Mouse (Mus musculus) fibroblast of lung, adult 2 months (primary cell): ENCODE measurements around the gene Traf1.

Source experiments
- DNase-seq: peaks from one replicate; pipeline ENCODE4 v3.0.0-alpha.2; 2011; ENCODE audit warnings: low read depth

The Traf1 gene

DNA sequence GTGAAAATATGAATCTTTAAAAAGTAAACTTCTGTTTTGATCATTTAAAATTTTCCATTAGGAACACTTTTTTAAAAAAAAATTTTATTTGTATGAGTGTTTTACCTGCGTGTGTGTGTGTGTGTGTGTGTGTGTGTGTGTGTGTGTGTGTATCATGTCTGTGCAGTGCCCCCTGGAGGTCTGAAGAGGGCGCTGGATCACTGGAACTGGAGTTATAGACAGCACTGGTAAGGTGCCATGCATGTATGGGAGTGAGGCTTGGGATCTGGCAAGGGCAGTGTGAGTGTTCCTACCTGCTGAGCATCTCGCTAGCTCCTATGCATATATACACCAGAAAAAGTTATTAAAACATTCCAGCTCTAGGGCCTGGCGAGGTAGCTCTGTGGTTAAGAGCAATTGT is 59.8 kb downstream of the Traf1 start:
- no peak for DNase-seq

DNA sequence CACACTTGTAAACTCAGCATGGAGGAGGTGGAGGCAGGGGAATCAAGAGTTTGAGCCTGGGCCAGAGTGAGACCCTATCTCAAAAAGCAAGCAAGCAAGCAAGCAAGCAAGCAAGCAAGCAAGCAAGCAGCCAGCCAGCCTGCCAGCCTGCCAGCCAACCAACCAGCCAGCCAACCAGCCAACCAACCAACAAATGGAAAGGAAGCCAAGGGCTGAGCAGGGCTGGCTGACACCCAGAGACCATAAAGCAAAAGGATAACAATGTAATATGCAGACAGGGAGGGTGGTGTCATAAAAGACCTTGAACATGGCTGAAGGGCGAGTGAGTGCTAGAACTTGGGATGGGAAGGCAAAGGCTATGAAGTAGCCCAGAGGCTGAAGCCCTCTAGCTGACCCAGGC is 61.2 kb downstream of the Traf1 start:
- DNase-seq = no peak

DNA sequence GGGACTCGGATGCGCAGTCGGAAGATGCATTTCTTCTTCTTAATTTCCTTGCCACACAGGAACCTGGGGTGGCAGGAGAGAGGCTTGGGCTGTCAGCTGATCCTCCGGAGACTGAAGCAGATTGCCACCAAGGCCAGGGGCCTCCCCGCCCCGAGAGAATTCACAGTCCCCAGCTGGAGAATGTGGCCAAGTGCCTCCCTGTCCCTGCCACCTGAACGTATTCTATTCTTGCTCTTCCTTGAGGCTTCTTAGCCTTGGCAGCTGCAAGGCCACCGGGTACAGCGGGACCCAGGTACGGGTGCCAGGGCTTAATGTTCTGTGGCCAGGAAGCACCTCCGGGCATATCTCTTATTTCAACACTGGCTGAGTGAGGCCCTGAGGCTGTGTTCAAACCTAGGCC is 61.9 kb downstream of the Traf1 start:
- no peak for DNase-seq

DNA sequence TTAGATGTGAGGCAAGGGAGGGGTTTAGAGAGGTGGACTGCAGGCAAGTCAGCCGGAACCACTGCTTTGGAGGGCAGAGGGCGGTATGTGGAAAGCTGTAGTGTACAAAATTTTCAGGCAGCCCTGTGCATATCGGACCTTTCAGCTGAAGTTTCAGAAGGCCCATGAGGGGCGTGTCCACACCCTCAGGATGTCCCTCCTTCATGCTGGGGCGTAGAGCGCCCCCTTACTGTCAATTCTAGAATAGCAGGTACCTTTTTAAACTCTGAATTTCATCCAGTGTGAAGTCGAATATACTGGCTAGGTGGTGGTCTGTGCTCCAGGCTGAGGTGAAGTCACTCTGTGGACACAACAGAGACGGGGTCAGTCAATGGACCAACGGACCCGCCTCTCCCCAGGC is 63.8 kb downstream of the Traf1 start:
- no peak for DNase-seq

DNA sequence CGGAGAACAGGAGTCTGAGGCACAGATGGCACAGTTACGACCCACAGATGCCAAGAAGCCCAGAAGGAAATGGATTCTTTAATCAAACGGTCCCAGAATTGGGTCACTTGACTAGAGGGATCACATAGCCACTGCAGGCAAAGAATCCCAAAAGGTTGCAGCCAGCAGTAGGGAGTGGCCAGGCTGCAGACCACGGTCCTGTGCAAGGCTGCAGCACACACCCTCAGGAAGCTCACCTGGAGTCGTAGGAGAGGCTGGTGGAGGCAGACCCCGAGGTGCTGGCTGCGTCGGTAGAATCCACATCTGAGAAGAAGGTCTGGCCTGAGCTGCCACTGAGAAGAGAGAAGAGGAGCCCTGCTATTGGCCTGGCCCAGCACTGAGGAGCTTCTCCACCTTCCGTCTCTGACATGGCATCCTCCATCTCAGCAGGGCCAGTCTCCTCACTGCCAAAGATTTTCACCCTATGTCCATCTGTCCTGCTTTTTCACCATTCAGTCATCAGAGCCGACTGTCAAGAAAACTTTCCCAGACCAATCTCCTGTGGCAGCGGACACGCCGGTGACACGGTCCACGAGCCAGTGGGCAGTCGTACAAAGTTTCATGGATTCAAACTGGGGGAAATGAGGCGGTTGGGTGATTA is 64.6 kb downstream of the Traf1 start:
- no peak for DNase-seq

DNA sequence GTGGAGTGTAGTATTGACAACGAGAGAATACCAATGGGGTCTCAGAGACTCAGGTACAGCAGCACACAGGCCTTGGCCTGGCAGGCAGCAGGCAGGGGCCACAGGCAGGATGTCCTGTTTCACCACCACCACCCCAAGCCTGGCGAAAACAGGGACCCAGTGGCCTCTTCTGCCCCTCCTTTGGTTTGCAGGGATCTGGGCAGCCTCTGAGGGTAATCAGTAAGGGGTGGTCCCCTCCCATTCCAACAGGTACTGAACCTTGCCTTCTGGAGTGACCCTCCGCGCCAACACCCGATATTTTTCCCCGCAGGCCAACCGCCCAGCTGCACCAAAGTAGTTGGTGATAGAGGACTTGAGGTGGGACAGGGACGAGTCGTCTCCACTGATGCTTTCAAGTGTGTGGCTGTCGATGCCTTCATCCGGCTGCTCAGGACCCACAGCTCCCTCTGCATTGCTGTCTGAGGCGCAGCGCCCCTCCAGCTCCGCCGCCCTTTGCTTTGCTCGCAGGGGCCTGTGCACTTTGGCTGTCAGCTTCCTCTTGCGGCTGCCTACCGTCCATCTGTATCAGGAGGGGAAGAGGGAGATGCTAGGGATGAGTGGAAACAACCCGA is 66.0 kb downstream of the Traf1 start:
- DNase-seq = no peak

DNA sequence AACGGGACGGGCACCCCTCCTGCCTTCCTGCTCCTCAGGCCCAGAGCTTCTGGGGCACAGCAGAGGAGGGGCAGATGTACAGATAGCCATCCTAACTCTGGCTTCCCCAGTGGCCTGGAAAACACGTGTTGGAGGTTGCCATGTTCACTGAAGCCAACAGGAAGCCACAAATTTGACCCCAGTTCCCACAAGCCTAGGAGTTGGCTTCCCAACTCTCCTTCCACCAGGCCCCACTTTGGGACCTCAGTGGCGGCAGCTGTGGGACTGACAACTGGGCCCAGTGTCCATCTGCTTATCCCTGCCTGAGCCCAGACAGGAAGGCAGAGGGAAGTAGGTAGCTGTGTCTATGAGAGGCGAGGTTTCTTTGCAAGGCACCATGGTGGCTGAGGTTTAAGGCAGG is 67.6 kb downstream of the Traf1 start:
- DNase-seq = no peak
